ENCODE assay signal across 19 mouse cellular contexts in genomic region chr2:117010942-117011341, GRCm38 (mm10).
DNase-seq lines count a peak whose midpoint lies in the region; ATAC-seq and TF ChIP-seq lines count a peak whose summit lies in the region.
"Had no signal": no experiment of that assay in that cellular context is flagged by ENCODE, and none has a peak within 500 bp of the region (broad histone marks: within the 10 kb centered on the region; RNA-seq: fewer than 3 reads in every experiment).

No protein-coding gene starts in this region.

- no peak for DNase-seq in forebrain, embryonic 10.5 days (ENCODE audit: extremely low spot score, low spot score)
- DNase-seq: adrenal gland, adult 2 months; adrenal gland, postnatal 10 days; adrenal gland, postnatal 25 days; cerebellum, adult 11 months; cerebellum, adult 18-20 months; cerebellum, adult 8-10 months; cerebellum, adult 9-11 months; cerebellum, postnatal 14 days; cerebellum, postnatal 36 days had no signal

- no peaks in the 10 kb centered on the region for H3K9me3 ChIP-seq in forebrain, embryonic 10.5 days
- H3K9me3 ChIP-seq: embryonic facial prominence, embryonic 10.5 days; embryonic facial prominence, embryonic 12.5 days; forebrain, embryonic 12.5 days had no signal

- no peak overlapping the region for H3K27ac ChIP-seq in forebrain, embryonic 10.5 days
- H3K27ac ChIP-seq: embryonic facial prominence, embryonic 10.5 days; embryonic facial prominence, embryonic 12.5 days; forebrain, embryonic 12.5 days had no signal

- no peak for TF ChIP-seq POLR2A in myocyte (IDR thresholded peaks at IDR 0.05; ENCODE audit: insufficient read length, low read depth)

- 0 out of 2 replicates have a peak, but pooled peaks have one; percentile 22 for ATAC-seq in common myeloid progenitor, adult 5-6 weeks (replicated peaks; ENCODE audit: low read depth, poor library complexity, severe bottlenecking)
- ATAC-seq in megakaryocyte, adult 5-6 weeks (ENCODE audit: poor library complexity, severe bottlenecking) = peak; percentile 56
- ATAC-seq in megakaryocyte-erythroid progenitor cell, adult 5-6 weeks (replicated peaks; ENCODE audit: low FRiP score, low TSS enrichment, poor library complexity, severe bottlenecking) = no peak
- ATAC-seq: forebrain, embryonic 14.5 days; forebrain, embryonic 16.5 days had no signal

- H3K4me1 ChIP-seq in forebrain, embryonic 10.5 days = no peaks in the 10 kb centered on the region
- H3K4me1 ChIP-seq: embryonic facial prominence, embryonic 10.5 days; embryonic facial prominence, embryonic 12.5 days; forebrain, embryonic 12.5 days had no signal

- no peak overlapping the region for H3ac ChIP-seq in myocyte (ENCODE audit: control insufficient read depth, insufficient read length)

- no peaks in the 10 kb centered on the region for H3K27me3 ChIP-seq in myocyte (ENCODE audit: control insufficient read depth, insufficient read depth, insufficient read length)
- H3K27me3 ChIP-seq in forebrain, embryonic 10.5 days (ENCODE audit: poor library complexity, severe bottlenecking) = no peaks in the 10 kb centered on the region
- H3K27me3 ChIP-seq: embryonic facial prominence, embryonic 12.5 days; forebrain, embryonic 12.5 days had no signal

- H3K4me3 ChIP-seq in myocyte = no peak overlapping the region
- H3K4me3 ChIP-seq in forebrain, embryonic 10.5 days = no peak overlapping the region
- H3K4me3 ChIP-seq: embryonic facial prominence, embryonic 10.5 days; embryonic facial prominence, embryonic 12.5 days; forebrain, embryonic 12.5 days had no signal

- H3K79me2 ChIP-seq in myocyte (ENCODE audit: control insufficient read depth, insufficient read depth) = no peaks in the 10 kb centered on the region

- peak overlapping the region; percentile 62 for H3K4me2 ChIP-seq in myocyte (ENCODE audit: low read depth)
- H3K4me2 ChIP-seq: embryonic facial prominence, embryonic 12.5 days; forebrain, embryonic 12.5 days had no signal

- H3K36me3 ChIP-seq in myocyte (ENCODE audit: control insufficient read depth, insufficient read depth) = no peaks in the 10 kb centered on the region
- H3K36me3 ChIP-seq in forebrain, embryonic 10.5 days (replicated peaks) = no peaks in the 10 kb centered on the region
- H3K36me3 ChIP-seq: embryonic facial prominence, embryonic 10.5 days; embryonic facial prominence, embryonic 12.5 days; forebrain, embryonic 12.5 days had no signal

TF ChIP-seq in myocyte, 11 proteins besides CTCF, POLR2A, EP300 and RAD21:
- TF ChIP-seq POLR2AphosphoS2 (IDR thresholded peaks at IDR 0.05; ENCODE audit: insufficient read length, low read depth) (no peak), MAX (IDR thresholded peaks at IDR 0.05; ENCODE audit: low read depth) (no peak), REST (IDR thresholded peaks at IDR 0.05; ENCODE audit: insufficient read depth, insufficient read length) (no peak), SRF (IDR thresholded peaks at IDR 0.05; ENCODE audit: control insufficient read depth, insufficient read length, low read depth) (no peak), USF1 (IDR thresholded peaks at IDR 0.05; ENCODE audit: low read depth) (no peak), TCF12 (IDR thresholded peaks at IDR 0.05; ENCODE audit: insufficient read depth, poor library complexity, severe bottlenecking) (no peak), CEBPB (IDR thresholded peaks at IDR 0.05; ENCODE audit: insufficient read depth, poor library complexity, severe bottlenecking) (no peak), MYOD1 (IDR thresholded peaks at IDR 0.05; ENCODE audit: control insufficient read depth in 1 of 3, insufficient read length in 2 of 3, low read depth in 2 of 3) (no peak), TCF3 (IDR thresholded peaks at IDR 0.05; ENCODE audit: insufficient read length, low read depth) (no peak), E2F4 (IDR thresholded peaks at IDR 0.05; ENCODE audit: insufficient read depth) (no peak), MYOG (IDR thresholded peaks at IDR 0.05; ENCODE audit: control insufficient read depth in 1 of 3, insufficient read depth in 1 of 3, insufficient read length in 2 of 3, low read depth in 2 of 3) (no peak)
